Comparison of ENCODE assay signal across 32 mouse cellular contexts in genomic region chr3:144501930-144502329, GRCm38 (mm10).
DNase-seq lines count a peak whose midpoint lies in the region; ATAC-seq lines count a peak whose summit lies in the region.
"Had no signal": no experiment of that assay in that cellular context is flagged by ENCODE, and none has a peak within 500 bp of the region (broad histone marks: within the 10 kb centered on the region; RNA-seq: fewer than 3 reads in every experiment).

No protein-coding gene starts in this region.

- 44% methylated on average over 7 of the region's 7 CpGs for WGBS in hindbrain, embryonic 15.5 days
- WGBS in hindbrain, embryonic 12.5 days = 62% methylated on average over 7 of the region's 7 CpGs
- 59% methylated on average over 7 of the region's 7 CpGs for WGBS in midbrain, embryonic 14.5 days
- WGBS in midbrain, embryonic 16.5 days = 51% methylated on average over 7 of the region's 7 CpGs
- 27% methylated on average over 7 of the region's 7 CpGs for WGBS in neural tube, embryonic 14.5 days

- H3K9me3 ChIP-seq in hindbrain, embryonic 15.5 days = no peaks in the 10 kb centered on the region
- no peaks in the 10 kb centered on the region for H3K9me3 ChIP-seq in hindbrain, embryonic 12.5 days (replicated peaks)
- no peaks in the 10 kb centered on the region for H3K9me3 ChIP-seq in midbrain, embryonic 14.5 days (ENCODE audit: control insufficient read depth, low read length)
- H3K9me3 ChIP-seq in midbrain, embryonic 16.5 days (replicated peaks; ENCODE audit: control insufficient read depth, low read length, poor library complexity, severe bottlenecking) = no peaks in the 10 kb centered on the region
- H3K9me3 ChIP-seq in neural tube, embryonic 14.5 days (ENCODE audit: control insufficient read depth, low read length) = no peaks in the 10 kb centered on the region
- H3K9me3 ChIP-seq: embryonic facial prominence, embryonic 10.5 days; embryonic facial prominence, embryonic 15.5 days; forebrain, embryonic 13.5 days; heart, embryonic 10.5 days; heart, embryonic 15.5 days; kidney, embryonic 15.5 days; limb, embryonic 12.5 days; liver, embryonic 15.5 days; midbrain, embryonic 12.5 days had no signal

- H3K9ac ChIP-seq in hindbrain, embryonic 15.5 days = no peak overlapping the region
- no peak overlapping the region for H3K9ac ChIP-seq in hindbrain, embryonic 12.5 days
- H3K9ac ChIP-seq in midbrain, embryonic 14.5 days (replicated peaks; ENCODE audit: low read length) = no peak overlapping the region
- no peak overlapping the region for H3K9ac ChIP-seq in midbrain, embryonic 16.5 days (ENCODE audit: low read depth, low read length)
- H3K9ac ChIP-seq in neural tube, embryonic 14.5 days (replicated peaks; ENCODE audit: low read depth, low read length) = no peak overlapping the region
- H3K9ac ChIP-seq: embryonic facial prominence, embryonic 15.5 days; forebrain, embryonic 13.5 days; heart, embryonic 15.5 days; kidney, embryonic 15.5 days; limb, embryonic 12.5 days; liver, embryonic 15.5 days; lung, embryonic 14.5 days; midbrain, embryonic 12.5 days had no signal

- H3K4me2 ChIP-seq in hindbrain, embryonic 15.5 days = no peak overlapping the region
- no peak overlapping the region for H3K4me2 ChIP-seq in hindbrain, embryonic 12.5 days (replicated peaks)
- no peak overlapping the region for H3K4me2 ChIP-seq in midbrain, embryonic 14.5 days (ENCODE audit: low read length)
- H3K4me2 ChIP-seq in midbrain, embryonic 16.5 days (ENCODE audit: low read length) = no peak overlapping the region
- no peak overlapping the region for H3K4me2 ChIP-seq in neural tube, embryonic 14.5 days (ENCODE audit: low read depth, low read length)
- H3K4me2 ChIP-seq: embryonic facial prominence, embryonic 15.5 days; forebrain, embryonic 13.5 days; heart, embryonic 15.5 days; kidney, embryonic 15.5 days; limb, embryonic 12.5 days; liver, embryonic 15.5 days; lung, embryonic 14.5 days; midbrain, embryonic 12.5 days had no signal

- ATAC-seq in hindbrain, embryonic 15.5 days (ENCODE audit: low FRiP score, low read depth) = 0 out of 2 replicates have a peak, but pooled peaks have one; percentile 27
- no peak for ATAC-seq in hindbrain, embryonic 12.5 days (ENCODE audit: low FRiP score)
- ATAC-seq in midbrain, embryonic 14.5 days (ENCODE audit: low FRiP score, low TSS enrichment) = no peak
- no peak for ATAC-seq in midbrain, embryonic 16.5 days
- ATAC-seq in neural tube, embryonic 14.5 days (ENCODE audit: low read depth) = peak; percentile 41; the same call in 1 of the 2 replicates
- ATAC-seq: forebrain, embryonic 13.5 days had no signal

- no peak overlapping the region for H3K4me3 ChIP-seq in hindbrain, embryonic 15.5 days
- no peak overlapping the region for H3K4me3 ChIP-seq in hindbrain, embryonic 12.5 days
- H3K4me3 ChIP-seq in midbrain, embryonic 14.5 days (replicated peaks; ENCODE audit: low read depth, low read length) = no peak overlapping the region
- no peak overlapping the region for H3K4me3 ChIP-seq in midbrain, embryonic 16.5 days (ENCODE audit: low read depth, low read length)
- no peak overlapping the region for H3K4me3 ChIP-seq in neural tube, embryonic 14.5 days (ENCODE audit: low read depth, low read length)
- H3K4me3 ChIP-seq: embryonic facial prominence, embryonic 10.5 days; embryonic facial prominence, embryonic 15.5 days; forebrain, embryonic 13.5 days; heart, embryonic 10.5 days; heart, embryonic 15.5 days; kidney, embryonic 15.5 days; left cerebral cortex, adult 2 months; limb, embryonic 12.5 days; liver, embryonic 15.5 days; midbrain, embryonic 12.5 days; myocyte had no signal

- H3K27me3 ChIP-seq in hindbrain, embryonic 15.5 days = no peaks in the 10 kb centered on the region
- H3K27me3 ChIP-seq in hindbrain, embryonic 12.5 days = no peaks in the 10 kb centered on the region
- H3K27me3 ChIP-seq in midbrain, embryonic 14.5 days (ENCODE audit: control insufficient read depth, insufficient read depth, low read length) = no peaks in the 10 kb centered on the region
- no peaks in the 10 kb centered on the region for H3K27me3 ChIP-seq in midbrain, embryonic 16.5 days (ENCODE audit: control insufficient read depth, insufficient read depth, low read depth, low read length)
- no peaks in the 10 kb centered on the region for H3K27me3 ChIP-seq in neural tube, embryonic 14.5 days (ENCODE audit: control insufficient read depth, insufficient read depth, low read length)
- H3K27me3 ChIP-seq: embryonic facial prominence, embryonic 15.5 days; forebrain, embryonic 13.5 days; heart, embryonic 15.5 days; kidney, embryonic 15.5 days; limb, embryonic 12.5 days; liver, embryonic 15.5 days; midbrain, embryonic 12.5 days had no signal

- DNase-seq in midbrain, embryonic 14.5 days = peak; percentile 33
- DNase-seq in layer of hippocampus, postnatal 25 days (ENCODE audit: extremely low spot score in 1 of 2, low spot score in 1 of 2) = no peak
- DNase-seq in heart, adult 8-10 months (ENCODE audit: low spot score) = no peak
- DNase-seq: adrenal gland, postnatal 36 days; B cell, adult 2 months; cerebellum, adult 8-10 months; cerebellum, postnatal 25 days; gastrocnemius, postnatal 10 days; heart, postnatal 4 days; kidney, adult 18-20 months; kidney, postnatal 25 days; lung, embryonic 14.5 days; lung, postnatal 14 days; right cerebral cortex, postnatal 4 days; thymus, adult 18-20 months; thymus, postnatal 25 days had no signal

- H3K4me1 ChIP-seq in hindbrain, embryonic 15.5 days (replicated peaks) = peaks cover 30% of the 10 kb centered on the region
- H3K4me1 ChIP-seq in hindbrain, embryonic 12.5 days = peaks cover 14% of the 10 kb centered on the region
- peaks cover 9% of the 10 kb centered on the region; the same call in 1 of the 2 replicates for H3K4me1 ChIP-seq in midbrain, embryonic 14.5 days (ENCODE audit: control insufficient read depth, insufficient read depth, low read length)
- H3K4me1 ChIP-seq in midbrain, embryonic 16.5 days (ENCODE audit: control insufficient read depth, insufficient read depth, low read length) = peaks cover 5% of the 10 kb centered on the region; the same call in 1 of the 2 replicates
- peaks cover 3% of the 10 kb centered on the region; the same call in 1 of the 2 replicates for H3K4me1 ChIP-seq in neural tube, embryonic 14.5 days (ENCODE audit: control insufficient read depth, insufficient read depth, low read length)

- no peaks in the 10 kb centered on the region for H3K36me3 ChIP-seq in hindbrain, embryonic 15.5 days
- no peaks in the 10 kb centered on the region for H3K36me3 ChIP-seq in hindbrain, embryonic 12.5 days
- no peaks in the 10 kb centered on the region for H3K36me3 ChIP-seq in midbrain, embryonic 14.5 days (ENCODE audit: control insufficient read depth, insufficient read depth, low read length)
- H3K36me3 ChIP-seq in midbrain, embryonic 16.5 days (ENCODE audit: control insufficient read depth, insufficient read depth, low read length) = no peaks in the 10 kb centered on the region
- no peaks in the 10 kb centered on the region for H3K36me3 ChIP-seq in neural tube, embryonic 14.5 days (ENCODE audit: control insufficient read depth, insufficient read depth, low read length)
- H3K36me3 ChIP-seq: embryonic facial prominence, embryonic 10.5 days; embryonic facial prominence, embryonic 15.5 days; heart, embryonic 10.5 days; heart, embryonic 15.5 days; kidney, embryonic 15.5 days; limb, embryonic 12.5 days; liver, embryonic 15.5 days; midbrain, embryonic 12.5 days had no signal

- H3K27ac ChIP-seq in hindbrain, embryonic 15.5 days (replicated peaks) = no peak overlapping the region
- H3K27ac ChIP-seq in hindbrain, embryonic 12.5 days = no peak overlapping the region
- no peak overlapping the region for H3K27ac ChIP-seq in midbrain, embryonic 14.5 days (replicated peaks; ENCODE audit: low read depth, low read length)
- no peak overlapping the region for H3K27ac ChIP-seq in midbrain, embryonic 16.5 days (ENCODE audit: low read length)
- H3K27ac ChIP-seq in neural tube, embryonic 14.5 days (ENCODE audit: low read depth, low read length) = no peak overlapping the region
- H3K27ac ChIP-seq: embryonic facial prominence, embryonic 10.5 days; embryonic facial prominence, embryonic 15.5 days; forebrain, embryonic 13.5 days; heart, embryonic 10.5 days; heart, embryonic 15.5 days; kidney, embryonic 15.5 days; left cerebral cortex, adult 2 months; limb, embryonic 12.5 days; liver, embryonic 15.5 days; midbrain, embryonic 12.5 days; stomach, postnatal 0 days had no signal

Comparison
In these comparisons a context has a peak if more than half of its experiments do, and no peak if none do; other contexts are left out.
1. ATAC-seq: peak in hindbrain, embryonic 15.5 days (single experiment) and neural tube, embryonic 14.5 days (single experiment); none in hindbrain, embryonic 12.5 days (single experiment), midbrain, embryonic 14.5 days (single experiment) and midbrain, embryonic 16.5 days (single experiment).